Mouse (Mus musculus) E14TG2a.4 (cell line): ENCODE measurements around the gene Aqp7.

Experiments
- CTCF ChIP-seq: conservative IDR thresholded peaks from 2 replicates; pipeline ENCODE4 v1.5.1; 2014; ENCODE audit warnings: low read length
- POU5F1 ChIP-seq: IDR thresholded peaks from 2 replicates; pipeline ENCODE4 v1.6.1; 2014; ENCODE audit warnings: low read length, borderline replicate concordance

GRCm38 (mm10) chr4:41056253-41056652, 8.3 kb upstream of the Aqp7 start:
- TF ChIP-seq CTCF: no peak
- TF ChIP-seq POU5F1: no peak
